Mouse (Mus musculus) T-cell, adult 2 months (primary cell): ENCODE measurements around the gene Adad2.

Source experiments
- DNase-seq: peaks from one replicate; pipeline ENCODE4 v3.0.0; 2022; ENCODE audit warnings: low spot score

Gene Adad2

GRCm38 (mm10) chr8:119641058-119641457 lies 28.5 kb downstream of the Adad2 start:
- DNase-seq: no peak

- no peak for DNase-seq
Measured at GRCm38 (mm10) chr8:119642960-119643359, 30.4 kb downstream of the Adad2 start.

DNA sequence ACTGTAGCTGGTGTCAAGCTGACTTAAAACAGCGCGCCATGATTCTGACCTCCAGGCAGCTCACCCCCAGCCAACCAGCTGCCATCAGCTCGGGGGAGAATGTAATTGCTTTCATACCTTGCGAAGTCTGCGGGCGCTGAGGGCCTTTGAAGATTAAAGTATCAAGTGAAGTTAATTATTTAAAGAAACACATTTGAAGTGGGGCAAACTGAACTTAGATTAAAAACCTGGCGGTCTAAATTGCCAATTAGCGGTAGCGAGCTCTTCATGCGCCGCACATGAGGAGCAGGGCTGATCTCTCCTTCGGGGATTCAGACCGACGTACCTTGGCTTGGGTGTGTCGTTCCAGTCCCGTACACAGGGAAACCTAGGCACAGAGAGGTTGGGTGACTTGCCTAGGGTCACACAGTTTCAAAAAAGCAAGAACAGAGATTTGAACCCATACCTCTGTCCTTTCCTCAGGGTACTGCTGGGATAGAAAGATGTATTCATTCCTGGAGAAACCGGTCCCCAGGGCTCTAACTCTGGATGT lies 31.9 kb downstream of the Adad2 start:
- no peak for DNase-seq

DNA sequence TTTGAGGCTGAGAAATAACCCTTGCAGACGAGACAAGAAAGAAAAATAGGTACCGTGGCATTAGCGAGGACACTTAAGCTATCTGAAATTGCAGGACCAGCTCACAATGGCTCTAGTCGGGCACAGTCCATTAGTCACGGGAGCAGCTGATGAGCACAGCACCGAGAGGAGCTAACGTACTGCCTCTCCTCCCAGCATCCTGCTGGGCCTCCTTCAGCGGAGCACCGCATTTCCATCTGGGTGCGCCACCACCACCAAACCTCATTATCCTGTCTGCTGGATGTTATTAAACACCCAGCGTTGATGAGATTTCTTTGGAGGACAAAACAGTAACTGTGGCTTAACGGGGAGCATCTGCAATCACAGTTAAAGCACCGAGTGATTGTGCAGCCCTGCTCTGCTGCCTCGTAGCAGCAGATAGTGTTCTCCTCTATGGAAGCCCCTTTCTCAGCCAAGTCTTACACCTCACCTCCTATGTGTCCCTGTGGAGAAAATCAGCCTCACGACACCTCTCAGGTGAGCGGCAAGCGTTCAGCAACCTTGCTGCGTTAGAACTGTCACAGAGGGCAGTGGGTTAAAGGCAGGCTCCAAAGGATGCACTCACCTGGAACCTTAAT lies 32.5 kb downstream of the Adad2 start:
- DNase-seq: no peak

DNA sequence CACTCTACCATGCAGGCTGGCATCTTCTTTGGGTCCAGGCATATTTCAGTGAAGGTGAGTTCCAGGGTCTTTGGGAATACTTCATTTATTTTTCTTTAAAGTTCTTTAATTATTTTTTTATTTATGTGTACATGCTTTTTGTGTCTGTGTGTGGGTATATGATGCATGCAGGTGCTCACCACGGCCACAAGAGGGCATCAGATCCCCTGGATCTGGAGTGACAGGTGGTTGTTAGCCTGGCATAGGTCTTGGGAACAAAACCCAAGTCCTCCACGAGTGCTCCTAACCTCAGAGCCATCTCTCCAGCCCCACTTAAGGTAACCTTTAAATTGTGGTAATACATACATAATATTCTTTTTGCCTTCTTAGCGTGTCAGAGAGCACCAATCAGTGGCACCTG lies 33.6 kb downstream of the Adad2 start:
- no peak for DNase-seq

GRCm38 (mm10) chr8:119646846-119647245 lies 34.3 kb downstream of the Adad2 start:
- DNase-seq: no peak

DNA sequence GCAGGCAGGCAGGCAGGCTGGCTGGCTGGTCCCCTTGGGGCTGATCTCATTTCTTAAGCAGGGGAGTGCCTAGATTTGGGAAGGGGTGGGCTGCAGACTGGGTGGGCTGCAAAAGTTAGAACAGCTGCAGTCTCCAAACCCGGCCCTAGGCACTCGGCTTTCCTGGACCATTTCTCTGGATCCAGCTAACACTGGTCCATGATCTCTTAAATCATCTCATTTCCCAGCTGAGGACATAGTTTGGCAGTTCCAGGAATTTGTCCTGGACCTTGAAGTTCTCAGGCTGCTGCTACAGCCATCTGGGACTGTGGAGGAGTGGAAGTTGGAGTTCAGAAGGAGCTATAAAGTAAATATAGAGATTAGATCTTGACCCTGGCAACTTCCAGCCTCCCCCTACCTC lies 38.8 kb downstream of the Adad2 start:
- DNase-seq: no peak

DNA sequence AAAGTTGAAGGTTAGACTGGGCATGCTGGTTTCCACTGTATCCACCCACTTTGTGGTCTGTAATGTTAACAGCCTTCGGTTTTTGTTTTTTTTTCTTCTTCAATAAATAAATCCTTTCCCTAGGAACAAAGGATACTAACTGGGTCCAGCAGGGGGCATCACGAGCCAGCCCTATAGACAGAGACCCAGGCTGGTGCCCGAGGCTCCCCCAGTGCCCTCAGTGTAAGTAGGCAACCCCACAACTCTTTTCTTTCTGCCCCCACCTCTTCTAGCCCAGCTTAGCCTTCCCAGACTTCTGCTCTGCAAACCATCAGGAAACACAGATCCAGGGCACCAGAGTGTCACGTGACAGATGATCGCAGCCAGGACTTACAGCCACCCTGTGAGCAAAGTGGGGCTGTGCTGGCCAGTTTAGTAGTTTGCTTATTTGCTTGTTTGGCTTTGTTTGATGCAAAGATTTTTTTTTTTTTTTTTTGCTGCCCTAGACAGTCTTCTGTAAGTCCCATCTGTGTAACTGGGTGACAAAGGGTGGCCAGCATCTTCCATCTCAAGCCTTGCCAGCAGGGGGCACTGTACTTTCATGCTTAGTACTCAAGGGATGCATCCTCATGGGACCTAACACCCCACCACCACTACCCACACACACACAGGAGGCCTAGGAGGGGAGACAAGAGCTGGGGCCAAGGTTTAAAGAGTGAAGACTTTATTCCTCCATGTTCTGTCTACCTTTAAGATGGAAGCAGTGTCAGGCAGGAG lies 44.3 kb downstream of the Adad2 start:
- no peak for DNase-seq

GRCm38 (mm10) chr8:119661081-119661480 lies 48.5 kb downstream of the Adad2 start:
- no peak for DNase-seq

GRCm38 (mm10) chr8:119661892-119662291 lies 49.3 kb downstream of the Adad2 start:
- DNase-seq: no peak

DNA sequence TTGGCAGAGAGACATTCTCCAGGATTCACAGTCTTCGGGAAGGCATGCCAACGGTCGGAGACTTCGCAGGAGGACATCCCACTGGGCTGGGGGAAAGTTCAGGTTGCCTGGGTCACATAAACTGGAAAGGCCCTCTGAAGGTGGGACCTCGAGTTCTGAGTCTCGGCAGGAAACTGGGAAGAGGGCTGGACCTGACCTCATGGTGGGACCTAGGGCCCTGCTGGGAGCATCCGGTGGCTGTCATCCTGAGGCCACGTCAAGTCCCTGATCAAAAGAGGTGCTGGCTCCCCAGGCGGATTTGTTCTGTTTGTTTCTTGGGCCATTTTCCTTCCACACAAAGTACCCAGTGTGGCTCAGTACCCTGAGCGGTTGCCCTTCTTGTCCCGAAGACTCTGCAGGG lies 50.9 kb downstream of the Adad2 start:
- DNase-seq: no peak

DNA sequence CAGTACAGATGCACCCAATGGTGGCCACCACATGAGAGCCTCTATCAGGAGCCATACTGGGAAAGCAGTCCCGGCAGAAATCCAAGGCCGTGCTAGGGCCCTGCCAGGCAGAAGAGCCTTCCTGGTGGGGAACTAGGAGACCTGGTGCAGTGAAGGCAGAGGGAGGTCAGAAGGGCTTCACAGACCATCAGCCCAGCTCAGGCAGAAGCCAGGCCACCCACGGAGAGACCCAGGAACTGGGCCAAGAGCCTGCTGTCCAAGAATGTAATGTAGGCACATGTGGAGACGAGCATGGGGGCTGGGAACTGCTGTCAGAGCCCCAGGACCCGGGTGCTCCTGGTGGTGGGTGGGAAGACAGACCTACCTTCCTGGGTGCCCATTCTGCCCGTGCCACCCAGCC lies 52.7 kb downstream of the Adad2 start:
- no peak for DNase-seq
